39 mouse cellular contexts compared by ENCODE assay signal in genomic region chr9:120113456-120113855, GRCm38 (mm10). TPM values are rescaled to one million over a fixed set of nuclear protein-coding genes. Genes with fewer than 3 reads are reported as not detected.
DNase-seq lines count a peak whose midpoint lies in the region; ATAC-seq and TF ChIP-seq lines count a peak whose summit lies in the region.
"Had no signal": no experiment of that assay in that cellular context is flagged by ENCODE, and none has a peak within 500 bp of the region (broad histone marks: within the 10 kb centered on the region; RNA-seq: fewer than 3 reads in every experiment).

No protein-coding gene starts in this region.

- H3K36me3 ChIP-seq in heart, embryonic 13.5 days: peaks cover 21% of the 10 kb centered on the region
- H3K36me3 ChIP-seq in G1E (replicated peaks): peaks cover 39% of the 10 kb centered on the region
- peaks cover 20% of the 10 kb centered on the region for H3K36me3 ChIP-seq in liver, embryonic 16.5 days (ENCODE audit: control insufficient read depth, insufficient read depth)
- 0 out of 2 replicates have a peak, but pooled peaks cover 4% of the 10 kb centered on the region for H3K36me3 ChIP-seq in midbrain, embryonic 16.5 days (ENCODE audit: control insufficient read depth, insufficient read depth, low read length)

- no peak overlapping the region for H3K4me3 ChIP-seq in heart, embryonic 13.5 days
- peak overlapping the region; percentile 68; the same call in 1 of the 2 replicates for H3K4me3 ChIP-seq in G1E (ENCODE audit: low read depth, low read length)
- no peak overlapping the region for H3K4me3 ChIP-seq in bone marrow, adult 2 months (replicated peaks; ENCODE audit: control insufficient read depth, low read depth, low read length)
- H3K4me3 ChIP-seq in liver, embryonic 16.5 days (ENCODE audit: low read depth, low read length): peak overlapping the region; percentile 14; the same call in 1 of the 2 replicates
- H3K4me3 ChIP-seq in midbrain, embryonic 16.5 days (ENCODE audit: low read depth, low read length): no peak overlapping the region
- H3K4me3 ChIP-seq: embryonic facial prominence, embryonic 12.5 days; heart, adult 2 months; heart, embryonic 15.5 days; hindbrain, embryonic 15.5 days; layer of hippocampus, adult 2 months; midbrain, embryonic 10.5 days; midbrain, embryonic 15.5 days; neural tube, embryonic 12.5 days had no signal

- TF ChIP-seq CTCF in G1E (IDR thresholded peaks at IDR 0.05; ENCODE audit: low read depth, low read length): no peak
- no peak for TF ChIP-seq CTCF in bone marrow, adult 2 months (IDR thresholded peaks at IDR 0.05; ENCODE audit: control insufficient read depth, insufficient read depth, low read length)

- no peak overlapping the region for H3K9ac ChIP-seq in heart, embryonic 13.5 days
- peak overlapping the region; percentile 60 for H3K9ac ChIP-seq in liver, embryonic 16.5 days (ENCODE audit: low read depth, low read length)
- no peak overlapping the region for H3K9ac ChIP-seq in midbrain, embryonic 16.5 days (ENCODE audit: low read depth, low read length)
- H3K9ac ChIP-seq: embryonic facial prominence, embryonic 12.5 days; forebrain, postnatal 0 days; heart, embryonic 15.5 days; hindbrain, embryonic 15.5 days; lung, embryonic 14.5 days; midbrain, embryonic 15.5 days had no signal

- DNase-seq in heart, postnatal 4 days: no peak
- DNase-seq in G1E (ENCODE audit: low spot score): no peak
- no peak for DNase-seq in adrenal gland, adult 2 months
- DNase-seq in MN1 (ENCODE audit: low spot score): no peak
- DNase-seq: adrenal gland, postnatal 14 days; cerebellum, adult 11-12 months; cerebellum, adult 9-11 months; embryo, embryonic 11 days; forebrain, postnatal 0 days; heart, adult 2 months; left cerebral cortex, postnatal 4 days; lung, embryonic 14.5 days; lung, postnatal 14 days; right cerebral cortex, adult 18-20 months; right cerebral cortex, postnatal 4 days; thymus, postnatal 4 days had no signal

- WGBS in heart, embryonic 13.5 days: 89% methylated on average over 7 of the region's 7 CpGs
- 92% methylated on average over 7 of the region's 7 CpGs for WGBS in bone marrow, adult 2 months
- 61% methylated on average over 6 of the region's 7 CpGs for WGBS in liver, embryonic 16.5 days (ENCODE audit: insufficient replicate concordance)
- whole genome bisulfite sequencing in midbrain, embryonic 16.5 days: 94% methylated on average over 7 of the region's 7 CpGs

- ATAC-seq in heart, embryonic 13.5 days (ENCODE audit: extremely low read depth, insufficient number of reproducible peaks, low FRiP score, low TSS enrichment): no peak
- no peak for ATAC-seq in G1E (ENCODE audit: extremely low read depth, insufficient number of reproducible peaks, low FRiP score, poor library complexity, severe bottlenecking)
- no peak for ATAC-seq in liver, embryonic 16.5 days (ENCODE audit: low read depth)
- ATAC-seq in midbrain, embryonic 16.5 days: no peak
- ATAC-seq: CD4-positive, CD25-positive, alpha-beta regulatory T cell, adult 4 months; forebrain, postnatal 0 days; inflammation-experienced regulatory T-cells, adult 6 months; midbrain, embryonic 15.5 days had no signal

- no peaks in the 10 kb centered on the region for H3K9me3 ChIP-seq in heart, embryonic 13.5 days
- H3K9me3 ChIP-seq in G1E (replicated peaks): no peaks in the 10 kb centered on the region
- H3K9me3 ChIP-seq in liver, embryonic 16.5 days (replicated peaks; ENCODE audit: control insufficient read depth, low read length): no peaks in the 10 kb centered on the region
- H3K9me3 ChIP-seq in midbrain, embryonic 16.5 days (replicated peaks; ENCODE audit: control insufficient read depth, low read length, poor library complexity, severe bottlenecking): no peaks in the 10 kb centered on the region
- H3K9me3 ChIP-seq: embryonic facial prominence, embryonic 12.5 days; heart, embryonic 15.5 days; hindbrain, embryonic 15.5 days; midbrain, embryonic 10.5 days; midbrain, embryonic 15.5 days; neural tube, embryonic 12.5 days had no signal

- no peaks in the 10 kb centered on the region for H3K27me3 ChIP-seq in heart, embryonic 13.5 days (replicated peaks)
- no peaks in the 10 kb centered on the region for H3K27me3 ChIP-seq in G1E (ENCODE audit: insufficient read depth, low read length)
- no peaks in the 10 kb centered on the region for H3K27me3 ChIP-seq in liver, embryonic 16.5 days (ENCODE audit: control insufficient read depth, insufficient read depth, low read depth, low read length)
- no peaks in the 10 kb centered on the region for H3K27me3 ChIP-seq in midbrain, embryonic 16.5 days (ENCODE audit: control insufficient read depth, insufficient read depth, low read depth, low read length)
- H3K27me3 ChIP-seq: embryonic facial prominence, embryonic 12.5 days; heart, embryonic 15.5 days; hindbrain, embryonic 15.5 days; midbrain, embryonic 15.5 days; neural tube, embryonic 12.5 days had no signal

- no peak for TF ChIP-seq POLR2A in bone marrow, adult 2 months (IDR thresholded peaks at IDR 0.05; ENCODE audit: borderline replicate concordance, control insufficient read depth, low read depth, low read length)

- no peak overlapping the region for H3K27ac ChIP-seq in heart, embryonic 13.5 days (replicated peaks)
- H3K27ac ChIP-seq in bone marrow, adult 2 months (ENCODE audit: control insufficient read depth, insufficient read depth, low read depth, low read length, poor library complexity): peak overlapping the region; percentile 65
- peak overlapping the region; percentile 99 for H3K27ac ChIP-seq in liver, embryonic 16.5 days (ENCODE audit: low read length)
- no peak overlapping the region for H3K27ac ChIP-seq in midbrain, embryonic 16.5 days (ENCODE audit: low read length)
- H3K27ac ChIP-seq: heart, adult 2 months; heart, embryonic 15.5 days; hindbrain, embryonic 15.5 days; layer of hippocampus, adult 2 months; midbrain, embryonic 15.5 days; neural tube, embryonic 12.5 days had no signal

- H3K4me1 ChIP-seq in heart, embryonic 13.5 days: peaks cover 27% of the 10 kb centered on the region
- peaks cover 74% of the 10 kb centered on the region for H3K4me1 ChIP-seq in G1E (ENCODE audit: insufficient read depth, low read depth, low read length)
- peaks cover 9% of the 10 kb centered on the region; the same call in 1 of the 2 replicates for H3K4me1 ChIP-seq in bone marrow, adult 2 months (ENCODE audit: control insufficient read depth, insufficient read depth, low read length)
- H3K4me1 ChIP-seq in liver, embryonic 16.5 days (ENCODE audit: control insufficient read depth, low read depth, low read length): peaks cover 57% of the 10 kb centered on the region
- H3K4me1 ChIP-seq in midbrain, embryonic 16.5 days (ENCODE audit: control insufficient read depth, insufficient read depth, low read length): peaks cover 8% of the 10 kb centered on the region

- H3K4me2 ChIP-seq in heart, embryonic 13.5 days: peak overlapping the region; percentile 36; the same call in 1 of the 2 replicates
- H3K4me2 ChIP-seq in liver, embryonic 16.5 days (ENCODE audit: low read depth, low read length): peak overlapping the region; percentile 76
- H3K4me2 ChIP-seq in midbrain, embryonic 16.5 days (ENCODE audit: low read length): no peak overlapping the region
- H3K4me2 ChIP-seq: embryonic facial prominence, embryonic 12.5 days; heart, embryonic 15.5 days; hindbrain, embryonic 15.5 days; lung, embryonic 14.5 days; midbrain, embryonic 15.5 days; neural tube, embryonic 12.5 days had no signal

RNA-seq across cellular contexts. Expression of gene Slc25a38, which starts 3.3 kb away (rescaled TPM):
- polyA plus RNA-seq in heart, embryonic 13.5 days (2015; fragmentation: Nextera tagmentation; extraction: Ambion mirVana): 18.7 and 26.2 TPM in 2 replicates
- total RNA-seq in heart, postnatal 4 days (2021): 1 to 10 TPM; 8.3 to 8.8 TPM
- total RNA-seq in G1E (2014; fragmentation: Nextera tagmentation) (56.2 and 59.8 TPM in 2 replicates), G1E (2017) (39.1 and 44.2 TPM in 2 replicates)
- polyA plus RNA-seq in G1E (2012): 38.8 and 51.2 TPM in 2 replicates
- 111 and 154 TPM in 2 replicates for polyA plus RNA-seq in bone marrow, adult 2 months (2011; ENCODE audit: insufficient read depth, insufficient read length, low replicate concordance, missing spikeins)
- polyA plus RNA-seq in liver, embryonic 16.5 days (2015; fragmentation: Nextera tagmentation; extraction: Ambion mirVana): 113 and 118 TPM in 2 replicates
- 10 to 100 TPM; 24.8 to 26.4 TPM for total RNA-seq in adrenal gland, adult 2 months (2021)
- polyA plus RNA-seq in adrenal gland, adult 2 months (2012; rRNA removed): 50.0 and 52.3 TPM in 2 replicates
- 38.0 and 43.6 TPM in 2 replicates for polyA plus RNA-seq in midbrain, embryonic 16.5 days (2015; fragmentation: Nextera tagmentation; extraction: Ambion mirVana)

RNA-seq across cellular contexts. Expression of gene Rpsa, which starts 14.0 kb away (rescaled TPM):
- 944 and 956 TPM in 2 replicates for polyA plus RNA-seq in heart, embryonic 13.5 days (2015; fragmentation: Nextera tagmentation; extraction: Ambion mirVana)
- 100 to 1,000 TPM; 837 to 845 TPM for total RNA-seq in heart, postnatal 4 days (2021)
- total RNA-seq in G1E (2014; fragmentation: Nextera tagmentation) (4,941 and 5,512 TPM in 2 replicates), G1E (2017) (6,009 and 6,679 TPM in 2 replicates)
- polyA plus RNA-seq in G1E (2012): 3,654 and 17,705 TPM in 2 replicates
- polyA plus RNA-seq in bone marrow, adult 2 months (2011; ENCODE audit: insufficient read depth, insufficient read length, low replicate concordance, missing spikeins): 1,523 and 1,859 TPM in 2 replicates
- 727 and 769 TPM in 2 replicates for polyA plus RNA-seq in liver, embryonic 16.5 days (2015; fragmentation: Nextera tagmentation; extraction: Ambion mirVana)
- total RNA-seq in adrenal gland, adult 2 months (2021): 100 to 1,000 TPM; 661 to 798 TPM
- polyA plus RNA-seq in adrenal gland, adult 2 months (2012; rRNA removed): 2,191 and 2,685 TPM in 2 replicates
- polyA plus RNA-seq in midbrain, embryonic 16.5 days (2015; fragmentation: Nextera tagmentation; extraction: Ambion mirVana): 846 and 879 TPM in 2 replicates

RNA-seq across cellular contexts. Expression of gene Ccr8, which starts 21.5 kb away (rescaled TPM):
- polyA plus RNA-seq in heart, embryonic 13.5 days (2015; fragmentation: Nextera tagmentation; extraction: Ambion mirVana): 0.13 TPM in 1 of 2 replicates, not detected in the other
- not detected for total RNA-seq in heart, postnatal 4 days (2021)
- not detected in 2 replicates for total RNA-seq in G1E (2014; fragmentation: Nextera tagmentation)
- not detected in 2 replicates for total RNA-seq in G1E (2017)
- polyA plus RNA-seq in G1E (2012): not detected in 2 replicates
- polyA plus RNA-seq in bone marrow, adult 2 months (2011; ENCODE audit: insufficient read depth, insufficient read length, low replicate concordance, missing spikeins): not detected in 2 replicates
- polyA plus RNA-seq in liver, embryonic 16.5 days (2015; fragmentation: Nextera tagmentation; extraction: Ambion mirVana): 0.07 TPM in 1 of 2 replicates, not detected in the other
- not detected for total RNA-seq in adrenal gland, adult 2 months (2021)
- polyA plus RNA-seq in adrenal gland, adult 2 months (2012; rRNA removed): not detected in 2 replicates
- polyA plus RNA-seq in midbrain, embryonic 16.5 days (2015; fragmentation: Nextera tagmentation; extraction: Ambion mirVana): not detected in 2 replicates
- total RNA-seq: adrenal gland, postnatal 14 days; forebrain, postnatal 0 days; gastrocnemius, adult 8-10 months; gastrocnemius, postnatal 4 days; heart, adult 2 months; layer of hippocampus, adult 2 months; layer of hippocampus, postnatal 25 days; left cerebral cortex, adult 8-10 months; left cerebral cortex, postnatal 4 days; megakaryocyte progenitor cell, adult 5-6 weeks had no signal
- polyA plus RNA-seq: forebrain, embryonic 11.5 days; forebrain, postnatal 0 days; heart, adult 2 months; hindbrain, embryonic 15.5 days; midbrain, embryonic 10.5 days; midbrain, embryonic 15.5 days; neural tube, embryonic 12.5 days; testis, adult 2 months had no signal

RNA-seq across cellular contexts. Expression of gene Mobp, which starts 36.1 kb away (rescaled TPM):
- not detected in 2 replicates for polyA plus RNA-seq in heart, embryonic 13.5 days (2015; fragmentation: Nextera tagmentation; extraction: Ambion mirVana)
- total RNA-seq in heart, postnatal 4 days (2021): not detected
- total RNA-seq in G1E (2014; fragmentation: Nextera tagmentation) (not detected in 2 replicates), G1E (2017) (0.38 TPM in 1 of 2 replicates, not detected in the other)
- not detected in 2 replicates for polyA plus RNA-seq in G1E (2012)
- 7.3 TPM in 1 of 2 replicates, not detected in the other for polyA plus RNA-seq in bone marrow, adult 2 months (2011; ENCODE audit: insufficient read depth, insufficient read length, low replicate concordance, missing spikeins)
- not detected in 2 replicates for polyA plus RNA-seq in liver, embryonic 16.5 days (2015; fragmentation: Nextera tagmentation; extraction: Ambion mirVana)
- total RNA-seq in adrenal gland, adult 2 months (2021): under 1 TPM in 1 of 2 experiments, not detected in 1; 0.41 TPM
- polyA plus RNA-seq in adrenal gland, adult 2 months (2012; rRNA removed): not detected in 2 replicates
- 0.10 TPM in 1 of 2 replicates, not detected in the other for polyA plus RNA-seq in midbrain, embryonic 16.5 days (2015; fragmentation: Nextera tagmentation; extraction: Ambion mirVana)
- total RNA-seq: adrenal gland, postnatal 14 days; forebrain, postnatal 0 days; gastrocnemius, adult 8-10 months; gastrocnemius, postnatal 4 days; heart, adult 2 months; hematopoietic stem cell, adult 5-6 weeks; megakaryocyte progenitor cell, adult 5-6 weeks had no signal
- polyA plus RNA-seq: heart, adult 2 months; limb, embryonic 14.5 days; lung, embryonic 14.5 days; midbrain, embryonic 15.5 days; thymus, postnatal 0 days had no signal

RNA-seq across cellular contexts. Expression of gene Cx3cr1, which starts 43.8 kb away (rescaled TPM):
- polyA plus RNA-seq in heart, embryonic 13.5 days (2015; fragmentation: Nextera tagmentation; extraction: Ambion mirVana): 7.2 and 9.3 TPM in 2 replicates
- total RNA-seq in heart, postnatal 4 days (2021): 1 to 10 TPM; 4.8 to 6.5 TPM
- total RNA-seq in G1E (2014; fragmentation: Nextera tagmentation): not detected in 2 replicates
- total RNA-seq in G1E (2017): 0.22 TPM in 1 of 2 replicates, not detected in the other
- polyA plus RNA-seq in G1E (2012): not detected in 2 replicates
- polyA plus RNA-seq in bone marrow, adult 2 months (2011; ENCODE audit: insufficient read depth, insufficient read length, low replicate concordance, missing spikeins): 0.97 and 2.7 TPM in 2 replicates
- polyA plus RNA-seq in liver, embryonic 16.5 days (2015; fragmentation: Nextera tagmentation; extraction: Ambion mirVana): 3.1 and 3.2 TPM in 2 replicates
- 10 to 100 TPM in 1 of 2 experiments, 1 to 10 TPM in 1; 3.5 to 10.8 TPM for total RNA-seq in adrenal gland, adult 2 months (2021)
- polyA plus RNA-seq in adrenal gland, adult 2 months (2012; rRNA removed): 11.8 and 12.5 TPM in 2 replicates
- polyA plus RNA-seq in midbrain, embryonic 16.5 days (2015; fragmentation: Nextera tagmentation; extraction: Ambion mirVana): 7.6 and 8.0 TPM in 2 replicates

Comparison
In these comparisons a context has a peak if more than half of its experiments do, and no peak if none do; other contexts are left out.
1. H3K27ac ChIP-seq: peak in bone marrow, adult 2 months (single experiment) and liver, embryonic 16.5 days (single experiment); none in heart, embryonic 13.5 days (single experiment) and midbrain, embryonic 16.5 days (single experiment).
2. H3K4me3 ChIP-seq: peak in G1E (single experiment) and liver, embryonic 16.5 days (single experiment); none in heart, embryonic 13.5 days (single experiment), bone marrow, adult 2 months (single experiment) and midbrain, embryonic 16.5 days (single experiment).